Comparison of ENCODE assay signal across 15 mouse cellular contexts in the genomic region with DNA sequence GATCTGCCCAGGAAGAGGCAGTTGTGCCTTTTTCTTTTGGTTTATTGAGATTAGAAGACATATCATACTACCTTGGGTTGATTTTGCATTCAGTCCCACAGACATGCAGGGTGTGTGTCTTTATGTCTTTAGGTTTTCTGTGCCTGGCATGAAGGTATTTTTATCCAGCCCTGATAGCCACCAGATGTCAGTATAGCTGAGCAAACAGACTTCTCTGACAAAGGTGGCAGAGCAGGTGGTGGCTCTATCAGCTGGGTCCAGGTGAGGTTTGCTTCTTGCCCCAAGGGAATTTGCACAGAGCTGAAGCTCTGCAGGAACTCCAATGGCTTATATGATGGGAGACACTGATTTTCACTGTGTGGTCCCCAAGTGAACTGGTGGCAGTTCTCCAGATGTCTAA.
A peak's percentile ranks its signal among the peaks of the same experiment; 100 is the strongest.
DNase-seq lines count a peak whose midpoint lies in the region; ATAC-seq and TF ChIP-seq lines count a peak whose summit lies in the region.
"Had no signal": no experiment of that assay in that cellular context is flagged by ENCODE, and none has a peak within 500 bp of the region (broad histone marks: within the 10 kb centered on the region; RNA-seq: fewer than 3 reads in every experiment).

No protein-coding gene starts in this region.

- H3K4me2 ChIP-seq in intestine, postnatal 0 days (replicated peaks; ENCODE audit: low read depth): no peak overlapping the region
- no peak overlapping the region for H3K4me2 ChIP-seq in intestine, embryonic 15.5 days (replicated peaks)
- no peak overlapping the region for H3K4me2 ChIP-seq in stomach, postnatal 0 days (replicated peaks; ENCODE audit: low read depth)
- H3K4me2 ChIP-seq: kidney, embryonic 15.5 days; limb, embryonic 12.5 days; lung, embryonic 15.5 days; midbrain, embryonic 11.5 days had no signal

- DNase-seq in cerebellum, adult 11 months: peak; percentile 20
- DNase-seq in cerebellum, postnatal 4 days (ENCODE audit: low spot score in 2 of 2): no peak
- peak; percentile 10 for DNase-seq in lung, postnatal 36 days
- DNase-seq in lung, postnatal 14 days: no peak
- DNase-seq in stomach, postnatal 0 days (ENCODE audit: low spot score): no peak
- no peak for DNase-seq in embryo, embryonic 10.5 days (ENCODE audit: low spot score)
- DNase-seq: adrenal gland, postnatal 25 days; heart, postnatal 36 days; spleen, adult 18-20 months had no signal

- no peak overlapping the region for H3K9ac ChIP-seq in intestine, postnatal 0 days (ENCODE audit: low read depth, low read length)
- H3K9ac ChIP-seq in intestine, embryonic 15.5 days: no peak overlapping the region
- no peak overlapping the region for H3K9ac ChIP-seq in stomach, postnatal 0 days (ENCODE audit: low read length)
- H3K9ac ChIP-seq: kidney, embryonic 15.5 days; limb, embryonic 12.5 days; lung, embryonic 15.5 days had no signal

- H3K27ac ChIP-seq in intestine, postnatal 0 days (ENCODE audit: low read depth, low read length): no peak overlapping the region
- H3K27ac ChIP-seq in intestine, embryonic 15.5 days: no peak overlapping the region
- H3K27ac ChIP-seq in stomach, postnatal 0 days (replicated peaks): no peak overlapping the region
- H3K27ac ChIP-seq: kidney, embryonic 15.5 days; limb, embryonic 12.5 days; lung, embryonic 15.5 days had no signal

- ATAC-seq in intestine, postnatal 0 days: no peak
- no peak for ATAC-seq in intestine, embryonic 15.5 days
- ATAC-seq in stomach, postnatal 0 days (ENCODE audit: low FRiP score, low TSS enrichment): no peak

- no peaks in the 10 kb centered on the region for H3K27me3 ChIP-seq in intestine, postnatal 0 days (replicated peaks; ENCODE audit: control insufficient read depth, insufficient read depth, low read length)
- H3K27me3 ChIP-seq in intestine, embryonic 15.5 days (replicated peaks): no peaks in the 10 kb centered on the region
- H3K27me3 ChIP-seq in stomach, postnatal 0 days (ENCODE audit: control insufficient read depth, insufficient read depth, low read length): no peaks in the 10 kb centered on the region
- H3K27me3 ChIP-seq: kidney, embryonic 15.5 days; lung, embryonic 15.5 days had no signal

- peak; percentile 49 for TF ChIP-seq CTCF in intestine, postnatal 0 days (IDR thresholded peaks at IDR 0.05; ENCODE audit: low read depth)
- peak; percentile 69 for TF ChIP-seq CTCF in stomach, postnatal 0 days (IDR thresholded peaks at IDR 0.05; ENCODE audit: low read depth)

- no peaks in the 10 kb centered on the region for H3K4me1 ChIP-seq in intestine, postnatal 0 days (replicated peaks; ENCODE audit: control insufficient read depth, insufficient read depth, low read length)
- no peaks in the 10 kb centered on the region for H3K4me1 ChIP-seq in intestine, embryonic 15.5 days (replicated peaks)
- H3K4me1 ChIP-seq in stomach, postnatal 0 days (replicated peaks; ENCODE audit: control insufficient read depth, insufficient read depth): no peaks in the 10 kb centered on the region
- H3K4me1 ChIP-seq: lung, embryonic 15.5 days had no signal

- TF ChIP-seq EP300 in stomach, postnatal 0 days (optimal IDR thresholded peaks at IDR 0.05): no peak

- no peak overlapping the region for H3K4me3 ChIP-seq in intestine, postnatal 0 days (ENCODE audit: low read depth, low read length)
- no peak overlapping the region for H3K4me3 ChIP-seq in intestine, embryonic 15.5 days (replicated peaks)
- H3K4me3 ChIP-seq in stomach, postnatal 0 days (ENCODE audit: low read depth, low read length): no peak overlapping the region
- H3K4me3 ChIP-seq: kidney, embryonic 15.5 days; limb, embryonic 12.5 days; lung, embryonic 15.5 days had no signal

- no peaks in the 10 kb centered on the region for H3K36me3 ChIP-seq in intestine, postnatal 0 days (ENCODE audit: control insufficient read depth, insufficient read depth)
- H3K36me3 ChIP-seq in intestine, embryonic 15.5 days: no peaks in the 10 kb centered on the region
- no peaks in the 10 kb centered on the region for H3K36me3 ChIP-seq in stomach, postnatal 0 days (ENCODE audit: control insufficient read depth, insufficient read depth, low read length)
- H3K36me3 ChIP-seq: kidney, embryonic 15.5 days; limb, embryonic 12.5 days; lung, embryonic 15.5 days had no signal

- no peaks in the 10 kb centered on the region for H3K9me3 ChIP-seq in intestine, postnatal 0 days (ENCODE audit: control insufficient read depth)
- no peaks in the 10 kb centered on the region for H3K9me3 ChIP-seq in intestine, embryonic 15.5 days
- no peaks in the 10 kb centered on the region for H3K9me3 ChIP-seq in stomach, postnatal 0 days (ENCODE audit: control insufficient read depth, low read length)
- H3K9me3 ChIP-seq: kidney, embryonic 15.5 days; limb, embryonic 12.5 days; lung, embryonic 15.5 days had no signal

Comparison
In these comparisons a context has a peak if more than half of its experiments do, and no peak if none do; other contexts are left out.
1. DNase-seq: peak in cerebellum, adult 11 months (single experiment) and lung, postnatal 36 days (single experiment); none in cerebellum, postnatal 4 days (0 of 2), lung, postnatal 14 days (single experiment), stomach, postnatal 0 days (single experiment) and embryo, embryonic 10.5 days (single experiment).